Comparison of ENCODE assay signal across 21 mouse cellular contexts in the genomic region with DNA sequence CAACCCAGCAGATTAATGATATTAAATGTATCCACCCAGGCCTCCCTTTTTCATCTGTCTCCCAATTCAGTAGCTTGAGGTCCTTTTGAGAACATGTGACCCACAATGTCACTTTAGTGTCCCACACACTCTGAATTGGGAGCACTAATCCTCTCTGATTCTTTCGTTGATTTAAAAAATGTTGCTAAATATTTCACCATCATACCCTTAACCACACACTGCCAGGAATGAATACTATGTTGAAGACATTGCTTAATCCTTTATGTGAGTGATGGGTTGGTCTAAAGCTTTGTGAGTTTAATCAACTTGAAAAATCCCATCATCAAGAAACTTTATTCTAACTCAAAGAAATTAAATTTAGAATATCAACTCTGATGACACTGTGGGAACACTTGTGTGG.
"Had no signal": no experiment of that assay in that cellular context is flagged by ENCODE, and none has a peak within 500 bp of the region (broad histone marks: within the 10 kb centered on the region; RNA-seq: fewer than 3 reads in every experiment).

No protein-coding gene starts in this region.

- ATAC-seq: hindbrain, embryonic 16.5 days; inflammation-experienced regulatory T-cells, adult 6 months; intestine, embryonic 15.5 days; intestine, embryonic 16.5 days; intestine, postnatal 0 days had no signal

- DNase-seq: heart, postnatal 10 days; heart, postnatal 14 days; heart, postnatal 36 days; heart, postnatal 4 days; kidney, adult 11 months; kidney, adult 18-20 months; kidney, adult 2 months; kidney, adult 8-10 months; kidney, adult 9 months; kidney, postnatal 10 days; kidney, postnatal 14 days; kidney, postnatal 25 days; kidney, postnatal 36 days; kidney, postnatal 4 days; layer of hippocampus, adult 9-11 months; layer of hippocampus, postnatal 36 days had no signal
